Mouse (Mus musculus): ENCODE results near the gene Man2b1. TPM values are rescaled to one million over a fixed set of nuclear protein-coding genes. Genes with fewer than 3 reads are reported as not detected.

Gene Man2b1
- polyA plus RNA-seq (2017; shearing (Covaris generic)) = 100 TPM

GRCm38 (mm10) chr8:85083108-85083813 is at the start of gene Man2b1:
TSS of gene Man2b1 (plus strand) at chr8:85083270.

GRCm38 (mm10) chr8:85036718-85037365 is 46.2 kb upstream of the Man2b1 start, which contains the start of gene Tnpo2:
TSS of gene Tnpo2 (plus strand) at chr8:85036915.

GRCm38 (mm10) chr8:85059879-85060616 is 23.0 kb upstream of the Man2b1 start, which contains the start of gene Fbxw9:
TSS of gene Fbxw9 (plus strand) at chr8:85060055.

GRCm38 (mm10) chr8:85067982-85068381 is 15.1 kb upstream of the Man2b1 start, which contains the start of gene Gm5741:
TSS of gene Gm5741 (minus strand) at chr8:85067982.

GRCm38 (mm10) chr8:85071514-85072281 is 11.4 kb upstream of the Man2b1 start, which contains the start of gene Dhps:
TSS of gene Dhps (plus strand) at chr8:85071757.

GRCm38 (mm10) chr8:85080532-85081215 is 2.4 kb upstream of the Man2b1 start, which contains the start of gene Wdr83os:
TSS of gene Wdr83os (plus strand) at chr8:85080740.

GRCm38 (mm10) chr8:85081216-85081555 is 1.9 kb upstream of the Man2b1 start, which contains the start of gene Wdr83:
TSS of gene Wdr83 (minus strand) at chr8:85081306.

GRCm38 (mm10) chr8:85122995-85123394 is 39.9 kb downstream of the Man2b1 start, which contains the start of gene Zfp791:
TSS of gene Zfp791 (minus strand) at chr8:85123095.

Other genes with a start within 250 kb of the Man2b1 start
- gene Rad23a, start 242.6 kb upstream of the Man2b1 start, polyA plus RNA-seq (2017; shearing (Covaris generic)) = 132 TPM
- gene Calr, start 236.3 kb upstream of the Man2b1 start, polyA plus RNA-seq (2017; shearing (Covaris generic)) = 572 TPM
- gene Farsa, start 226.3 kb upstream of the Man2b1 start, polyA plus RNA-seq (2017; shearing (Covaris generic)) = 70.0 TPM
- gene Syce2, start 211.2 kb upstream of the Man2b1 start, polyA plus RNA-seq (2017; shearing (Covaris generic)) = 4.4 TPM
- 18.6 TPM for gene Gcdh, start 189.3 kb upstream of the Man2b1 start, polyA plus RNA-seq (2017; shearing (Covaris generic))
- gene Klf1, start 181.3 kb upstream of the Man2b1 start, polyA plus RNA-seq (2017; shearing (Covaris generic)) = not detected
- gene Dnase2a, start 174.7 kb upstream of the Man2b1 start, polyA plus RNA-seq (2017; shearing (Covaris generic)) = 7.4 TPM
- gene Mast1, start 145.9 kb upstream of the Man2b1 start, polyA plus RNA-seq (2017; shearing (Covaris generic)) = 0.50 TPM
- not detected for gene Rtbdn, start 136.3 kb upstream of the Man2b1 start, polyA plus RNA-seq (2017; shearing (Covaris generic))
- not detected for gene Gm49661, start 113.8 kb upstream of the Man2b1 start, polyA plus RNA-seq (2017; shearing (Covaris generic))
- 100 TPM for gene Prdx2, start 113.7 kb upstream of the Man2b1 start, polyA plus RNA-seq (2017; shearing (Covaris generic))
- gene Rnaseh2a, start 113.5 kb upstream of the Man2b1 start, polyA plus RNA-seq (2017; shearing (Covaris generic)) = 47.0 TPM
- 5,448 TPM for gene Junb, start 104.6 kb upstream of the Man2b1 start, polyA plus RNA-seq (2017; shearing (Covaris generic))
- 17.0 TPM for gene Hook2, start 92.7 kb upstream of the Man2b1 start, polyA plus RNA-seq (2017; shearing (Covaris generic))
- not detected for gene Best2, start 68.7 kb upstream of the Man2b1 start, polyA plus RNA-seq (2017; shearing (Covaris generic))
- gene Asna1, start 58.0 kb upstream of the Man2b1 start, polyA plus RNA-seq (2017; shearing (Covaris generic)) = 27.0 TPM
- 176 TPM for gene Trir, start 56.4 kb upstream of the Man2b1 start, polyA plus RNA-seq (2017; shearing (Covaris generic))
- gene Tnpo2, start 46.4 kb upstream of the Man2b1 start, polyA plus RNA-seq (2017; shearing (Covaris generic)) = 27.4 TPM
- 4.4 TPM for gene Fbxw9, start 23.2 kb upstream of the Man2b1 start, polyA plus RNA-seq (2017; shearing (Covaris generic))
- gene Gm5741, start 15.3 kb upstream of the Man2b1 start, polyA plus RNA-seq (2017; shearing (Covaris generic)) = not detected
- gene Dhps, start 11.5 kb upstream of the Man2b1 start, polyA plus RNA-seq (2017; shearing (Covaris generic)) = 89.9 TPM
- gene Wdr83os, start 2.5 kb upstream of the Man2b1 start, polyA plus RNA-seq (2017; shearing (Covaris generic)) = 122 TPM
- 14.5 TPM for gene Wdr83, start 2.0 kb upstream of the Man2b1 start, polyA plus RNA-seq (2017; shearing (Covaris generic))
- not detected for gene Zfp791, start 39.8 kb downstream of the Man2b1 start, polyA plus RNA-seq (2017; shearing (Covaris generic))
- 0.27 TPM for gene Cks1brt, start 68.7 kb downstream of the Man2b1 start, polyA plus RNA-seq (2017; shearing (Covaris generic))
- gene Olfr371, start 142.7 kb downstream of the Man2b1 start, polyA plus RNA-seq (2017; shearing (Covaris generic)) = not detected
- gene Orc6, start 216.4 kb downstream of the Man2b1 start, polyA plus RNA-seq (2017; shearing (Covaris generic)) = 31.6 TPM
- 67.0 TPM for gene Vps35, start 216.5 kb downstream of the Man2b1 start, polyA plus RNA-seq (2017; shearing (Covaris generic))

Measured in effector memory CD4-positive, alpha-beta T cell, adult 7 months (primary cell).